Mouse (Mus musculus) stomach, embryonic 16.5 days (tissue): ENCODE measurements at regions not wholly inside any gene's neighbourhood (a gene's known extent, or its start where the extent isn't known, plus 50 kb on each side); places are given as distances from the start of the nearest gene placed in this dataset.

Source experiments
- ATAC-seq: fragments of 200-750 bp; cut with Nextera tagmentation; 2 replicates; pipeline ENCODE4 v1.8.0; 2017; ENCODE audit warnings: moderate number of reproducible peaks, moderate TSS enrichment; ENCODE audit not compliant: insufficient read depth, low FRiP score
- H3K27ac ChIP-seq: fragments of 300-500 bp; sonication (generic); 2 replicates; pipeline ENCODE4 v1.5.1; 2014; ENCODE audit warnings: low read length
- H3K27me3 ChIP-seq: fragments of 300-500 bp; sonication (generic); 2 replicates; pipeline ENCODE4 v1.6.1; 2014; ENCODE audit warnings: low read length, control low read depth, mixed read lengths; ENCODE audit not compliant: control insufficient read depth, insufficient read depth
- H3K36me3 ChIP-seq: fragments of 300-500 bp; sonication (generic); 2 replicates; pipeline ENCODE4 v1.6.1; 2014; ENCODE audit warnings: low read length; ENCODE audit not compliant: control insufficient read depth, insufficient read depth
- H3K4me1 ChIP-seq: fragments of 300-500 bp; sonication (generic); 2 replicates; pipeline ENCODE4 v1.6.1; 2014; ENCODE audit warnings: low read length, control low read depth, mixed read lengths; ENCODE audit not compliant: control insufficient read depth, insufficient read depth
- H3K4me2 ChIP-seq: fragments of 300-500 bp; sonication (generic); 2 replicates; pipeline ENCODE4 v1.6.1; 2014; ENCODE audit warnings: low read depth, low read length, mixed read lengths
- H3K4me3 ChIP-seq: fragments of 300-500 bp; sonication (generic); replicated peaks from 2 replicates; pipeline ENCODE4 v1.5.1; 2014; ENCODE audit warnings: mild to moderate bottlenecking, low read length
- H3K9ac ChIP-seq: fragments of 300-500 bp; sonication (generic); 2 replicates; pipeline ENCODE4 v1.6.1; 2014; ENCODE audit warnings: low read length
- H3K9me3 ChIP-seq: fragments of 300-500 bp; sonication (generic); replicated peaks from 2 replicates; pipeline ENCODE4 v1.6.1; 2016; ENCODE audit warnings: low read length, control low read depth; ENCODE audit not compliant: control insufficient read depth
- WGBS: fragments of 180-500 bp; shearing (Covaris S2); extraction: QIAGEN DNeasy Blood & Tissue Kit; methylation state at CpG from one replicate; pipeline ENCODE4 v1.1.7; 2014; 5-methylcytosine and 5-hydroxymethylcytosine counted together

- ATAC-seq: peak; percentile 62
- peak overlapping the region; percentile 33 for H3K27ac ChIP-seq
- H3K4me1 ChIP-seq: peaks cover 4% of the 10 kb centered on the region
These were observed 101.3 kb upstream of the Ccn2 start for GRCm38 (mm10) chr10:24493936-24494335.

DNA sequence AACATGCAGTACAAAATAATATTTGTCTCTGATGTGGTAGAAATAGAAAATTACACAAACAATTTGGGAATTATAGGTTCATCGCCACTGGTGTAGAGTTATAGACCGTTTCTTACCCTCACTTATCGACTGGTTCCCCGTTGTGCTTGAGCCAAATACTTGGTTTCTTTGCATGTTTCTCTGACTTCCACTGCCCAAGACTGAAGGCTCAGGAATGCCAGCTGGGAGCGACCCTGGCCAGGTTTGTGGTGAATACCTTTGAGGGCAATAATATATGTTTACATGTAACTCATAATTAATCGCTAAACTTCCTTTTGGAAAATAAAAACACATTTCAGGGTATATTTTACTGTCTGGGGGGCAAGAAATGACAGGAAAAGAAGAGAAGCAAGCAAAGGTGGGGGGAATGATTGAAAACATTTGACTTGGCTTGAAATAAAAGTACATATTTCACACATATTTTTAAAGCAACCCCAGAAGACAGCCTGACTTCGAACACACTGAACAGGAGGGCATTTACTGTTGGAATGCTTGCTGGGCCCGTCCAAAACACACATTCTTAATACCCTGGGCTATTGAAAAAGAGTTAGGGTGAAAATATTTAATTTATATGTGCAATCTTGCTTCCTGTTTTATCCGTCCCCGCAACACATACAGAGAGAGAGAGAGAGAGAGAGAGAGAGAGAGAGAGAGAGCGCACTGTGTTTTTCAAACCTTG is 75.3 kb upstream of the Ccn2 start:
- H3K36me3 ChIP-seq: no peaks in the 10 kb centered on the region
- 73% methylated on average over 11 of the region's 11 CpGs for WGBS
- ATAC-seq: no peak

More at GRCm38 (mm10) chr10:24493936-24494335, 101.3 kb upstream of the Ccn2 start:
- Histone ChIP-seq H3K27me3 (no peaks in the 10 kb centered on the region), H3K36me3 (no peaks in the 10 kb centered on the region), H3K9ac (no peak overlapping the region), H3K4me2 (no peak overlapping the region), H3K9me3 (no peaks in the 10 kb centered on the region), H3K4me3 (no peak overlapping the region)
- WGBS: 34% methylated on average over 6 of the region's 6 CpGs

DNA sequence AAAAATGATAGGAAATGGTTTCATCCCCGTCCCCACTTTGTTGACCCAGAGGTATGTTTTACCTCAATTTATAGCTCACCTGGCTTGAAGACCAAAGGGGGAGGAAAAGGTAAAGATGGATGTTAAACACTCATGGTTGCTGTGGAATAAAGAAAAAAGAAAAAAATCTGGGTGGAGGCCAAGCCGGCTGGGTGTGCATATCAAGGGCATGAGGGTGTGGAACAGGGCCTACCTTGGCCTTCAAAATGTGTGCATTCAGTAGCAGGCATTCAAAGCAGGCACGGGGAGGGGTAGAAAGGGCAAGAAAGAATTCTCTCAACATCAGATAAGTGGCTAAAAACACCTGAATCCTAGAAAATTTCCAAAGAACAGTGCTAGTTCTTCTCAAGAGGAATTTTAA is 74.7 kb upstream of the Ccn2 start:
- Histone ChIP-seq H3K36me3 (no peaks in the 10 kb centered on the region), H3K4me2 (no peak overlapping the region), H3K9ac (no peak overlapping the region), H3K4me1 (no peaks in the 10 kb centered on the region), H3K27me3 (no peaks in the 10 kb centered on the region), H3K9me3 (no peaks in the 10 kb centered on the region), H3K27ac (no peak overlapping the region), H3K4me3 (no peak overlapping the region)
- WGBS: 51% methylated on average over 3 of the region's 3 CpGs
- peak; percentile 47; the same call in 1 of the 2 replicates for ATAC-seq

More for the DNA sequence above, 75.3 kb upstream of the Ccn2 start:
- Histone ChIP-seq H3K4me2 (no peak overlapping the region), H3K9ac (no peak overlapping the region), H3K4me1 (no peaks in the 10 kb centered on the region), H3K27ac (no peak overlapping the region), H3K27me3 (no peaks in the 10 kb centered on the region), H3K4me3 (no peak overlapping the region), H3K9me3 (no peaks in the 10 kb centered on the region)

- H3K4me3 ChIP-seq: no peak overlapping the region
- H3K27me3 ChIP-seq: no peaks in the 10 kb centered on the region
- 79% methylated on average over 2 of the region's 2 CpGs for WGBS
- H3K4me2 ChIP-seq: no peak overlapping the region
- no peak for ATAC-seq
- H3K4me1 ChIP-seq: no peaks in the 10 kb centered on the region
- no peak overlapping the region for H3K27ac ChIP-seq
- no peak overlapping the region for H3K9ac ChIP-seq
- no peaks in the 10 kb centered on the region for H3K9me3 ChIP-seq
- H3K36me3 ChIP-seq: no peaks in the 10 kb centered on the region
These were observed 62.5 kb upstream of the Ccn2 start for GRCm38 (mm10) chr10:24532776-24533175.

GRCm38 (mm10) chr10:24534901-24535300 is 60.3 kb upstream of the Ccn2 start:
- Histone ChIP-seq H3K36me3 (no peaks in the 10 kb centered on the region), H3K9ac (no peak overlapping the region), H3K27me3 (no peaks in the 10 kb centered on the region), H3K4me2 (no peak overlapping the region), H3K9me3 (no peaks in the 10 kb centered on the region), H3K27ac (no peak overlapping the region), H3K4me1 (no peaks in the 10 kb centered on the region), H3K4me3 (no peak overlapping the region)
- 92% methylated on average over 11 of the region's 11 CpGs for WGBS
- ATAC-seq: no peak

GRCm38 (mm10) chr10:24535461-24535860 is 59.8 kb upstream of the Ccn2 start:
- H3K4me3 ChIP-seq: no peak overlapping the region
- no peaks in the 10 kb centered on the region for H3K4me1 ChIP-seq
- no peak overlapping the region for H3K4me2 ChIP-seq
- no peak for ATAC-seq
- no peak overlapping the region for H3K27ac ChIP-seq
- 82% methylated on average over 6 of the region's 6 CpGs for WGBS
- H3K27me3 ChIP-seq: no peaks in the 10 kb centered on the region
- H3K9me3 ChIP-seq: no peaks in the 10 kb centered on the region
- no peak overlapping the region for H3K9ac ChIP-seq
- H3K36me3 ChIP-seq: no peaks in the 10 kb centered on the region

- Histone ChIP-seq H3K9me3 (no peaks in the 10 kb centered on the region), H3K4me1 (no peaks in the 10 kb centered on the region), H3K27me3 (no peaks in the 10 kb centered on the region), H3K36me3 (no peaks in the 10 kb centered on the region), H3K9ac (no peak overlapping the region), H3K4me3 (no peak overlapping the region), H3K4me2 (no peak overlapping the region), H3K27ac (no peak overlapping the region)
- no peak for ATAC-seq
- 74% methylated on average over 4 of the region's 4 CpGs for WGBS
These were observed 53.3 kb upstream of the Ccn2 start for GRCm38 (mm10) chr10:24541990-24542389.
